Mouse (Mus musculus) C2C12 (cell line): ENCODE results near the gene Etv5. TPM values are rescaled to one million over a fixed set of nuclear protein-coding genes. Genes with fewer than 3 reads are reported as not detected.
"Not testable (repeated sequence)": the region's sequence is repeated elsewhere in the genome, so short reads cannot be mapped to it uniquely, and the experiment has no call there.

Source experiments
- H3K27me3 ChIP-seq: one replicate; pipeline ENCODE4 v1.6.1; 2011; ENCODE audit not compliant: control insufficient read depth, insufficient read depth, insufficient read length
- H3K36me3 ChIP-seq: one replicate; pipeline ENCODE4 v1.6.1; 2011; ENCODE audit not compliant: control insufficient read depth, insufficient read depth
- H3K4me3 ChIP-seq: one replicate; pipeline ENCODE4 v1.5.1; 2011; ENCODE audit warnings: mild to moderate bottlenecking, control low read depth; ENCODE audit not compliant: poor library complexity, insufficient read depth, severe bottlenecking
- H3K79me2 ChIP-seq: one replicate; pipeline ENCODE4 v1.6.1; 2011; ENCODE audit not compliant: control insufficient read depth, insufficient read depth
- H3K79me3 ChIP-seq: one replicate; pipeline ENCODE4 v1.6.1; 2011; ENCODE audit warnings: low read depth, control low read depth
- H3ac ChIP-seq: one replicate; pipeline ENCODE3; 2011; ENCODE audit warnings: low read depth; ENCODE audit not compliant: control insufficient read depth, insufficient read length
- CEBPB ChIP-seq: IDR thresholded peaks from one replicate; pipeline ENCODE4 v1.6.1; 2011; ENCODE audit warnings: low read depth, mild to moderate bottlenecking, control low read depth, moderate library complexity
- CTCF ChIP-seq: IDR thresholded peaks from one replicate; pipeline ENCODE4 v1.5.1; 2011; ENCODE audit not compliant: control insufficient read depth, insufficient read depth, insufficient read length
- FOSL1 ChIP-seq: IDR thresholded peaks from one replicate; pipeline ENCODE4 v1.8.0; 2011; ENCODE audit warnings: mild to moderate bottlenecking, low read length; ENCODE audit not compliant: poor library complexity, insufficient read depth, severe bottlenecking
- MAX ChIP-seq: IDR thresholded peaks from one replicate; pipeline ENCODE4 v1.6.1; 2011; ENCODE audit warnings: mild to moderate bottlenecking, control low read depth
- MYOD1 ChIP-seq: IDR thresholded peaks from one replicate; pipeline ENCODE4 v1.6.1; 2011; ENCODE audit warnings: low read depth; ENCODE audit not compliant: control insufficient read depth, insufficient read length
- MYOG ChIP-seq: IDR thresholded peaks from one replicate; pipeline ENCODE4 v1.6.1; 2011; ENCODE audit not compliant: control insufficient read depth, insufficient read length; ENCODE audit errors: extremely low read depth
- USF1 ChIP-seq: IDR thresholded peaks from one replicate; pipeline ENCODE4 v1.6.1; 2011; ENCODE audit warnings: low read depth, mild to moderate bottlenecking, control low read depth, moderate library complexity
- polyA plus RNA-seq: library from polyadenylated mRNA; unstranded; fragments of >200 nt; fragmentation: generic; extraction: Trizol; gene quantifications from one replicate; pipeline ENCODE4 v1.2.1, GENCODE M21; 2012; ENCODE audit warnings: missing spikeins

The Etv5 gene
- polyA plus RNA-seq, 1 experiment, result 10.2 TPM

GRCm38 (mm10) chr16:22365596-22365995 lies 73.9 kb downstream of the Etv5 start:
- Histone ChIP-seq H3K4me3 (no peak overlapping the region), H3K79me3 (no peaks in the 10 kb centered on the region), H3ac (no peak overlapping the region), H3K27me3 (no peaks in the 10 kb centered on the region), H3K36me3 (no peaks in the 10 kb centered on the region), H3K79me2 (no peaks in the 10 kb centered on the region)
- TF ChIP-seq FOSL1 (no peak), CTCF (no peak), USF1 (no peak), MAX (no peak), CEBPB (no peak), MYOD1 (no peak), MYOG (no peak)

GRCm38 (mm10) chr16:22358701-22359354 lies 80.7 kb downstream of the Etv5 start:
- peak; percentile 64 for TF ChIP-seq USF1
- TF ChIP-seq CEBPB, result no peak
- Histone ChIP-seq H3K79me2 (no peaks in the 10 kb centered on the region), H3K27me3 (no peaks in the 10 kb centered on the region), H3K4me3 (no peak overlapping the region), H3ac (no peak overlapping the region), H3K36me3 (no peaks in the 10 kb centered on the region), H3K79me3 (no peaks in the 10 kb centered on the region)

GRCm38 (mm10) chr16:22354177-22354576 lies 85.3 kb downstream of the Etv5 start:
- H3ac ChIP-seq, H3K79me2 ChIP-seq, H3K79me3 ChIP-seq, H3K27me3 ChIP-seq, H3K36me3 ChIP-seq, H3K4me3 ChIP-seq: not testable (repeated sequence)

- H3K4me3 ChIP-seq, result no peak overlapping the region
- H3ac ChIP-seq, result no peak overlapping the region
- H3K27me3 ChIP-seq, result no peaks in the 10 kb centered on the region
- no peak for TF ChIP-seq FOSL1
- no peak for TF ChIP-seq MAX
- no peak for TF ChIP-seq MYOG
- TF ChIP-seq CTCF, result no peak
- no peak for TF ChIP-seq CEBPB
- TF ChIP-seq USF1, result no peak
- no peak for TF ChIP-seq MYOD1
- H3K79me2 ChIP-seq, result no peaks in the 10 kb centered on the region
- no peaks in the 10 kb centered on the region for H3K79me3 ChIP-seq
- H3K36me3 ChIP-seq, result no peaks in the 10 kb centered on the region
Observed at GRCm38 (mm10) chr16:22353639-22354038, 85.9 kb downstream of the Etv5 start.

GRCm38 (mm10) chr16:22351194-22351593 lies 88.3 kb downstream of the Etv5 start:
- Histone ChIP-seq H3K4me3 (no peak overlapping the region), H3K79me3 (no peaks in the 10 kb centered on the region), H3K27me3 (no peaks in the 10 kb centered on the region), H3ac (no peak overlapping the region), H3K79me2 (no peaks in the 10 kb centered on the region), H3K36me3 (no peaks in the 10 kb centered on the region)
- TF ChIP-seq MYOD1, result no peak
- TF ChIP-seq MAX, result no peak
- TF ChIP-seq FOSL1, result no peak
- no peak for TF ChIP-seq USF1
- no peak for TF ChIP-seq MYOG
- TF ChIP-seq CTCF, result no peak
- TF ChIP-seq CEBPB, result no peak

GRCm38 (mm10) chr16:22349798-22350197 lies 89.7 kb downstream of the Etv5 start:
- H3K36me3 ChIP-seq, result no peaks in the 10 kb centered on the region
- H3ac ChIP-seq, result no peak overlapping the region
- no peak overlapping the region for H3K4me3 ChIP-seq
- TF ChIP-seq FOSL1 (no peak), MAX (no peak), CTCF (no peak), CEBPB (no peak), USF1 (no peak), MYOD1 (no peak), MYOG (no peak)
- H3K27me3 ChIP-seq, result no peaks in the 10 kb centered on the region
- no peaks in the 10 kb centered on the region for H3K79me2 ChIP-seq
- no peaks in the 10 kb centered on the region for H3K79me3 ChIP-seq
